Mouse (Mus musculus) ES-E14 (cell line): ENCODE results near the gene Cacna1h.

Experiments used
- CHD2 ChIP-seq: IDR thresholded peaks from 2 replicates; pipeline ENCODE4 v1.6.1; 2014; ENCODE audit warnings: mild to moderate bottlenecking, low read depth, low read length, inconsistent platforms
- HCFC1 ChIP-seq: IDR thresholded peaks from 2 replicates; pipeline ENCODE4 v1.6.1; 2012; ENCODE audit warnings: low read length, inconsistent platforms, borderline replicate concordance; ENCODE audit not compliant: insufficient read depth
- MAFK ChIP-seq: IDR thresholded peaks from 2 replicates; pipeline ENCODE4 v1.6.1; 2014; ENCODE audit warnings: mild to moderate bottlenecking, low read depth, low read length, inconsistent platforms; ENCODE audit not compliant: insufficient read depth
- ZNF384 ChIP-seq: IDR thresholded peaks from 2 replicates; pipeline ENCODE4 v1.6.1; 2012; ENCODE audit warnings: low read depth, low read length, inconsistent platforms

GRCm38 (mm10) chr17:25469798-25470197 is 36.2 kb upstream of the Cacna1h start:
- TF ChIP-seq CHD2: no peak
- TF ChIP-seq MAFK: no peak
- no peak for TF ChIP-seq HCFC1
- TF ChIP-seq ZNF384: no peak
